Mouse (Mus musculus) T-helper 17 cell (primary cell): Measurements from ENCODE around the gene Sds.

ENCODE experiments used
- in situ Hi-C, 2 experiments: fragments of 300-600 bp; cut with MboI, MseI; formaldehyde crosslinking; loops; 1 replicate in 1 of 2; 2 replicates in 1 of 2; pipeline ENCODE4 v1.15.1; 2025; ENCODE audit warnings: high pct_unique_total_duplicates in 2 of 2

Gene Sds

DNA sequence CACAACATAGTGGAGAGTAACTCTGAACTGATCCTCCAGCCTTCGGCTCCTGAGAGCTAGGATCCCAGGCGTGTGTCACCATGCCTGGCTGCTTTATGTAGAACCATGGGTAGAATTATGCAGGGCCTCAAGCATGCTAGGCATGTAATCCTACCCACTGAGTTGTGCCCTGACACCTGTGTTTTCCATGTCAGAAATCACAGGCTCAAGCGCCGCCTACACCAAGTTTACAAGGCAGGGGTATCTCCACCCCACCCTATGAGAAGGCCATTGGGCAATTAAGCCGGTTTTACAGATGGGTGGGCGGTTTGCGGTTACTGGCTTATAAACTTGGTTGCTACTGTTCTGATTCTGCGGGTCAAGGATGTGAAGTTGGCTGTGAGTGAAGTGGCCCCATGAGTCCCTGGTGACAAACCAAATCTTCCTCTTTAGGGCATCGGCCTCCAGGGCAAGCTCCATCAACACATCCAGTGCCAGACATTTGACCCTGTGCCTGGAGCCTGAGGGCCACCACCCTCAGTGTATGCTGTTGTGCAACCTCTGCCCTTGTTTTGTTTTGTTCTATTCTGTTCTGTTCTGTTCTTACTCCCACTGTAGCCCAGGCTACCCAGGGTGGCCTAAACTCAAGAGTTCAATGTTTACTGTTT, 37.8 kb downstream of the Sds start:
- in situ Hi-C loops: no loop called here

DNA sequence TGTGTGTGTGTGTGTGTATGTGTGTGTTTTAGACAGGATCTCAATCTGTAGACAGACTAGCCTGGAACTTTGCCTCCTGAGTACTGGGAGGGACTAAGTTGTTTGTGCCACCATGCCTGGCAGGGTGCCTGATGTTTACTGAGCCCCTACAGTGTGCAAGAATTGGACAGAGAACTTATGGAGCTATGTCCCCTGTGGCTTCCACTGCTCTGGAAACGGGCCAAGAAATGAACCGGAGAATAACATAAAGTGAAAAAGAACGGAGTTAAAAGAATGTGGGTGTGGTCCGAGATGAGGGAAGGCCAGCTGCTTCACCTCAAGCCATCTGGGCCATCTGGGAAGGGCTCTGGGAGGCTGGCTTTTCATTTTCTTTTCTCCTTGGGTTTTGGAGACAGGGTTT, 38.4 kb downstream of the Sds start:
- in situ Hi-C loops: loop anchor here in 1 of 2 experiments (5.0 kb wide), 1 partner anchor 83 kb away; no protein-coding TSS in a partner anchor

DNA sequence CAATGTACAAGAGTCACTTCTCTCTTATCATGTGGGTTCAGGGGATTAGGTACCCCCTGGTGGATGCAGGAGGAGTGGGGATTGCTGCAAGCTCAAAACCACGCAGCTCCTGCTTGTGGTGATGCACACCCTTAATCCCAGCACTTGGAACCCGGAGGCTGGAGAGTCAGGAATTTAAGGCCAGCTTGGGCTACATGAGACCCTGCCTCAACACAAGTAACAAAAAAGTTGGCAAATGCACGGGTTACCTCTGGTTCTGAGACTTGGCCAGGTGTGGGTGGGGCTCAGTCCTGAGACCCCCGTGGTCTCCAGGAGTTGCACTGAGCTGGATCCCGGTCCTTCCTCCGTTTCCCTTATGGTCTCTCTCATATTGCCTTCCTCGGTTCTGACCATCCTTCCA, 39.1 kb downstream of the Sds start:
- in situ Hi-C loops: loop anchor here in 1 of 2 experiments (5.0 kb wide), 1 partner anchor 82 kb away; no protein-coding TSS in a partner anchor

DNA sequence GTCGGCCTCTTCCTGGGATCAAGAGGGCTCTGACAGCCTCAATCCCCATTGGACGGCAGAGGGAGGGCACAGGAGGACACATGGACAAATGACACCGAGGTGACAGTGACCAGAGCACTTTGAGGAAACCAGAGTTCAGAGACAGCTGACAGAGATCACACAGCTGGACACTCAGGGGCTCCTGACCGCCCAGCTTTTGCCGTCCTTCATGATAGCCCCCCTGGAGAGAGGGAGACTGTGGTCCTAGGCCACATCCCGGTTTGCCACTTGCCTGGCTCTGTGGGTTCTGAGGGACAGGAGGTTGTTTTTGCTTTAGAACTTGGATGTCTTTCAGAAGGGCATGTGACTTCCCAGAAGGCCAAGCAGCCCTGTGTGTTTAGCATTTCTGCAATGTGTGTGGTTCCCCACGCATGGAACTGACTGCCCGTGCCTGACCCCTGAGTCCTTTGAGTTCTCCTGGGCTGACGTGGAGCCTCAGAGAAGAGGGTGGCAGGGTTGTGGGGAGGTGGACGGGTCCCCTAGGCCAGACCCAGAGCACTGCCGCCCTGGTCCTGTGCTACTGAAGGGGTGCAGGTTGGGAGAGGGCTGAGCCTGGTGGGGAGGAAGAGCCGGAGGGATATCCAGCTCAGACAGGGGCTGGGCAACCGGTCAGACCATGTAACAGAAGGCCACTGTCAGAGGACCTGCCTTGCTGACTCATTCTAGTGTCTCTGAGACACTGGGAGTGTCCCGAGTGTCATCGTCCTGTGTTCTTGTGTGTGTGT, 40.1 kb downstream of the Sds start:
- in situ Hi-C loops: loop anchor here in 1 of 2 experiments (5.0 kb wide), 1 partner anchor 81 kb away; no protein-coding TSS in a partner anchor

DNA sequence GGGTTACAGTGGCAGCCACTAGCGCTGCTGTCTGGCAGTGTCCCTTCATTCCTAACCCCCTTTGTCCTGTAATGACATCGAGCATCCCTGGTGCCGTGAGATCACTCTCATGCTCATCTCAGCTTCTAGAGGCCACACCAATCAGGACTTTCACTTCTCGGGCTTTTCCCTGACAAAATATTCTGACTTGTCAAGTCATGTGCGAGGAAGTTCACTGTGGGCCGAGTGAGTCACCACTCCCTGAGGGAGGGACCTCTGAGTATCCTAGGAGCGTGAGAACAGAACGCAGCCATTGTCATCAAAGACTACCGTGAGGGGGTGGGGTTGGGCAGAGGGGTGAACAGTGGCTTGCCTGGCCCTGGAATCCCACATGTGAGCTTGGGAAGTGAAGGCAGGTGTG, 41.2 kb downstream of the Sds start:
- in situ Hi-C loops: loop anchor here in 1 of 2 experiments (5.0 kb wide), 1 partner anchor 80 kb away; no protein-coding TSS in a partner anchor

DNA sequence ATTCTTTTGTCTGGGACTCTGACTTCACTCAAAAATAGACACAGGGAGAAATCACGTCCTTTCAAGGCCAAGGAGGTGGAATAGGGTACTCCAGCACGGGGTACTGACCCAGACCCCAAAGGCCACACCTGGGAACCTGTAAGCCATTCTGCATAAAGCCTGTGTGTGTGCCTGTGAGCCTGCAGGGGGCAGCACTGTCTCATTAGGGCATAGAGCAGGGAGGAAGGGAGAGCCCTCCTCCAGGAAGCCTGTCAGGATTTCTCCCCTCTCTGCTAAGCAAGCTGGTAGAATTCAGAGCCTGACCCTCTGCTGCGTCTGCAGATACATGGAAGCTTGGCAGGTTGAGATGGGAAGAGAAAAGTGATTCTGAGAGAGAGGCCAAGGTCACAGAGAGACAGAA, 46.3 kb downstream of the Sds start:
- in situ Hi-C loops: no loop called here

DNA sequence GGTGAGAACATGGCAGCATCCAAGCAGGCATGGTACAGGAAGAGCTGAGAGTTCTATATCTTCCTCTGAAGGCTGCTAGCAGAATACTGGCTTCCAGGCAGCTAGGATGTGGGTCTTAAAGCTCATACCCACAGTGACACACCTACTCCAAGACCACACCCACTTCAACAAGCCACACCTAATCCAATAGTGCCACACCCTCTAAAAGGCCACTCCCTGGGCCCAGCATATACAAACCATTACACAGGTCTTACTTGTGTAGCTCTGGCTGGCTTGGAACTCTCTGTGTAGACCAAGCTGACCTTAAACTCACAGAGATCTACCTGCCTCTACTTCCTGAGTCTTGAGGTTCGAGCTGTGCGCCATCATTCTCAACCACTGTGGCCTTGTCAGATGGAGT, 48.4 kb downstream of the Sds start:
- in situ Hi-C loops: no loop called here

DNA sequence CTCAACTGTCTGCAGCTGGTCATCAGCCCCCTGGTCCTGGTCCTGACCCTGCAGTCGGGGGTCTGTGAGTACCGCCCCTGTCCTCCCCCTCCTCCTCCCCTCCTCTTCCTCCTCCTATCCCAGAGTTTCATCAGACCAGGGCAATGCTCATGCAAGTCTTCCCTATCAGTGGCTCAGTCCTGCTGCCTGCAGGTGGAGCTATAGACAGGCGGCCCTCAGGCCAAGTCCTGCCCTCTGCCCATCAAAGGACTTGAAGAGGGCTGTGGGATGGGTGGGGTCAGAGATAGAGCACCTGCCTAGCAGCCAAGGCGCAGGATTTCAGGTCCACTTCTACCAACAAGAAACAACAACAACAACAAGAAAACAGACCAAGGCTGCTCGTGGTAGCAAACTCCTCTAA, 49.4 kb downstream of the Sds start:
- in situ Hi-C loops: no loop called here

DNA sequence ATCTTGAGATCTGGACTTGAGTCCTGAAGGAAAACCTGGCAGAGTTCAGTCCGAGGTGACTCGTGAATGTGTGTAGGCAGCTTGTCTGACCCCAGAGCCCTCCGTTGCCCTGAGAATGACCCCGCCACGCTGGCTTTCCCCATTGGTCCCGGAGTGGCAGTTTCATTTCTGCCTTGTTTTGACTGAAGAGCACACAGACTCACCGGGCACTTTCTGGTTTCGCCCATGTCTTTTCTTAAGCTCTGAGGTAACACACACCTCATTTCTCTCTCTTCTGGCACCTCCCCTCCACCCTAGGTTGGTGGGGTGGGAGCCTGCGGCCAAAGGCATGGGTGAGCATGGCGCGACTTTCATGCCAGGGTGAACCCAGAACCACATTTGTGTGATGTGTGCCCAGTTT, 50.0 kb downstream of the Sds start:
- in situ Hi-C loops: no loop called here

DNA sequence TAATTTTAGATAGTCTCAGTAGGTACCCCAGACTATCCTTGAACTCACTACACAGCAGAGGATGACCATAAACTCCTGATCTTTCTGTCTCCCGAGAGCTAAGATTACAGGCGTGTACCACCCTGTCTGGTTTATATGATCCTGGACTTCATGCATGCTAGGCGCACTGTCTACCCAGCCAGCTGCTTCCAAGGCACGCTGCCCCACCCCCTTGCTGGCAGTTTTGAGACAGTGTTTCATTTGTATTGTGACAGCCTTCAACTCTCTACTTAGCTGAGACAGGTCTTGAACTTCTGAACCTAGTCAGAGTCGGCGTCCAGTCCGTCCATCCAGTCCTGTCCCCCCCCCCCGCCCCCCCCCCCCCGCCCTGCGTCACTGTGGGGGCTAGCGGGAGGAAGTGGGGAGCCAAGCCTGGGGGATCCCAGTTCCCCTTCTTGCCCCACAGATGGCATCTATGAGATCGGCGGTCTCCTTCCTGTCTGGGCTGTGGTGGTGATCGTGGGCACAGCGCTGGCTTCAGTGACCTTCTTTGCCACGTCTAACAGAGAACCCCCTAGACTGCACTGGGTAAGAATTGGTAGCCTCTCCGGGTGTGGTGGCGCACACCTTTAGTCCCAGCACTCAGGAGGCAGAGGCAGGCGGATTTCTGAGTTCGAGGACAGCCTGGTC, 51.1 kb downstream of the Sds start:
- in situ Hi-C loops: no loop called here

DNA sequence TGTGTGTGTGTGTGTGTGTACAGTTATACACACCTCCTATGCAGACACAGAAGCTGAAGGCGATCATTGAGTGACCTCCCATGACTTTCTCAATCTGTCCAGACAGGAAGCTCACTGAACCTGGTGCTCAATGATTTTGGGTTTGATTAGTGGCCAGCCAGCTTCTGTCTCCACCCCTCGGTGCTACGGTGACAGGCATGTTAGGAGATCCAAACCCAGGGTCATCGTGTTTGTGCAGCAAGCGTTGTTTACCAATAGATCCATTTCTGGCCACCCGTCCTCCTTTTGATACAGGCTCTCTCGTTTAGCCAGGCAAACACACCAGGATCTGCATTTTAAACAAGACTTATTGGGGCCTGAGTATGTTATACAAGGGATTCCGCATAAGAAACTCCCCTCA, 55.3 kb downstream of the Sds start:
- in situ Hi-C loops: no loop called here
